Mouse (Mus musculus) embryonic stem cell, embryonic (primary cell): ENCODE measurements at regions not wholly inside any gene's neighbourhood (a gene's known extent, or its start where the extent isn't known, plus 50 kb on each side); places are given as distances from the start of the nearest gene placed in this dataset.
"Not testable (repeated sequence)": the region's sequence is repeated elsewhere in the genome, so short reads cannot be mapped to it uniquely, and the experiment has no call there.

ENCODE experiments used
- CTCF ChIA-PET, 4 experiments: fragments of 300-600 bp in 2 of 4; fragments of 350-600 bp in 2 of 4; sonication (Branson Sonifier 250); formaldehyde crosslinking; loops; one replicate each; lab custom pipeline; 2022; ENCODE audit warnings: inconsistent platforms in 2 of 4; lab: Charles Lee
- POLR2A ChIA-PET, 4 experiments: fragments of 300-600 bp in 2 of 4; fragments of 350-600 bp in 2 of 4; sonication (Branson Sonifier 250); formaldehyde crosslinking; loops; one replicate each; lab custom pipeline; 2022; ENCODE audit warnings: antibody characterized with exemption in 4 of 4, inconsistent platforms in 1 of 4; lab: Charles Lee

DNA sequence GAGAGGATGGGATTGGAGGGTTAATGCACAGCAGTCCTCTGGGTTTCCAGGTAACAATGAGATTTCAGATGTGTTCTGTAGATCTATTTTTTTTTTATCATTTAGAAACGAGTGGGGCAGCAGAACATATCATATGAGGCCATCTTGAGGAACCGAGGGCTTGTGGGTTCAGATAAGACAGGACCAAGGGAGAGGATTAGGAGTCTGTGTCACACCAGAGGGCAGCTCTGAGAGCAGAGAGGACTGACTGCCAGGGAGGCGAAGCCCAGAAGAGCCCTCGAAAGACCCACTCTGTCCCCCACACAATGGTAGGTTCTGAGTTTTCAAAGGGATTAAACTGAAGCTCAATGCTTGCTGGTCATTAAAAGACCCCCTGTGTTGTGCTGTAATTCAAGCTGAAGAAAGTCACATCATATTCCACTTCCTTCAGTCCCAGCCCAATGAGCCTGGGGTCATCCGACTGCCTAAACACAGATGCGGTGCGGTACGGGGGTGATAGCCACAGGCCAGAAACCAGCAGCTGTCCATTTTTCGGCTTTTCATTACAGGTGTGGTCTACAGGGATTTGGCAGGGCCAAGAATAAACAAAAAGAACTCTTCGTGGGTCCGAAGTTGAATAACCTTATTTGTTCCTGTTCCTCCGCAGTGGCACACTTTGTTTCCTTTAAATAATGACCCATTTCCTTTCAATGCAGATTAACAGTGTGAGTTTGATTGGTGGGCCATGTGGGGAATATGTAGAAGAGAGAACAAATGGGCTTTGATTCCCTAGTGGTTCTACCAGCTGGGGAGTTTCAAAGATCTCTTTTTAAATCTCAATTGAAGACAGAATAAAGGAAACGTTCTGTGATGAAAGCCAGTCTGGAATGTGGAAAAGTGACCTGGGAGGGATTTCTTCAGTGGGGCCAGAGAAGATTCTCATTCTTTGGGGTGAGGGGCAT, 234.5 kb downstream of the Sec16b start:
- ChIA-PET CTCF (interaction anchor here in 1 of 4 experiments (1.0 kb wide), 1 partner anchor 205 kb away, joined by 3 read pairs; no protein-coding TSS in a partner anchor), POLR2A (interaction anchor here in 2 of 4 experiments (0.5 to 1.0 kb wide), 3 partner anchors 138 to 657 kb away, joined by 3 to 4 read pairs (median 3); no protein-coding TSS in a partner anchor)

DNA sequence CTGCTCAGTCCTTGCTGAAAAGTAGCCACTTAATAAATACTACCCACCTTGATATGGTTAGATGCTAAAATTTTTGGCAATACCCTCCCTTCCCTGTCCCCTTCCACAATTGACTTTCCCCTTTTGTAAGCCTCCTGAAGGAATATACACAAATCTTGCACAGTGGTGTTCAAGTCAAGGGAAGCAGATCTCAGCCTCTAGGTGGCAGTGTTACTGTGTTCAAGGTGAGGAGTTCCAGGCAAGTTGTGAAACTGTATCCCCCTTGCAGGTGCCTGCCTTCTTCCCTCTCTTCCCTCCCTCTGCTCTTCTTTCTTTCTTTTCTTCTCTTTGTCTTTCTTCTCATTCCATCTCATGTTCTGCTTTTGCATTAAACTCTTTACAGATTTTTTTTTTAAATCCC, 239.1 kb downstream of the Sec16b start:
- ChIA-PET CTCF (no interaction called here), POLR2A (no interaction called here)

DNA sequence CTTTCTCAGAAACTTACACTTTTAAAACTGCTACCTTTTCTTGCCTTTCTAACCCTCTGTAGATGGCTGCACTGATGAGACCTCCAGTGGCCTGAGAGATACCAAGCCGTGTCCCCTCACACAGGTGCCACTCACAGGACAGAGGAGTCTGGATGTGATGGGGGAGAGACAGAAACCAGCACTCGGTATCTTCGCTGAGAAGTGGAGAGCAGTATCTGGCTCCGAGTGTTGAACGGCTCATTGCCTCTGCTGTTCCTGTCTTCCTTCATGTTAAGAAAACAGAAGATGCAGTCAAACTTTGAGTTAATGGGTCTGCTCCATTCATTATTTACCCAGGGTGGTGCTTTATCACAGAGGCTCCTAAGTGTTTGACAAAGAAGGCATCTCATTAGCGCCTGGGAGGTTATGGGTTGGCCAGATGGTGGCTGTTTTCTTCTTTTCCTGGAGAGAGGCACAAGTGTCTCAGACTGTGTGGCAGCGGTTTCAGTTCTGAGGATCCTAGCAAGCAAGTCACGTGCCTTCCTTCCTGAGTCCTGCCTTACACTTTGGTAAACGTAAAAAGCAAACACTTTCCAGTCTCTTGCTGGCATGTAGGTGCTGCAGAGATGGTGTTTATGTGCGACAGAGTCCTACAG, 248.6 kb downstream of the Sec16b start:
- CTCF ChIA-PET, result no interaction called here

DNA sequence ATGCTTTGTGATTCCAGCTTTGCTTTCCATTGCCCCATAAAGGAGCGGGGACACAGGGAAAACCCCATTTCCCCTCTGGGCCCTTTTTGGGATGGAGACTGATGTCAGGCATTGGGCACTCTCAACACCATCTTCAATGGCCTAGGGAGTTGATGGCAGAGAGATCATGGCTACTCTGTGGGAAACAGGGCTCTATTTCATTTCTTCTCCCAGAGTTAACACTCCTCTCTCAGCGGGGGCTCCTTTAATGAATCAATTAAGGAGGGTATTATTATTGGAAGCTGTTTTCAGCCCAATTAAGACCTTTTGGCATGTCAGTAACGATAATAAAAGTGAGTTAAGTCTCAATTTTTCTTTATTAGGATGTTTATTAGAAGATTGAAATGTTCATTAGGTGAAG, 250.4 kb downstream of the Sec16b start:
- ChIA-PET POLR2A (no interaction called here), CTCF (no interaction called here)

More for the DNA sequence above, 248.6 kb downstream of the Sec16b start:
- POLR2A ChIA-PET, result no interaction called here

DNA sequence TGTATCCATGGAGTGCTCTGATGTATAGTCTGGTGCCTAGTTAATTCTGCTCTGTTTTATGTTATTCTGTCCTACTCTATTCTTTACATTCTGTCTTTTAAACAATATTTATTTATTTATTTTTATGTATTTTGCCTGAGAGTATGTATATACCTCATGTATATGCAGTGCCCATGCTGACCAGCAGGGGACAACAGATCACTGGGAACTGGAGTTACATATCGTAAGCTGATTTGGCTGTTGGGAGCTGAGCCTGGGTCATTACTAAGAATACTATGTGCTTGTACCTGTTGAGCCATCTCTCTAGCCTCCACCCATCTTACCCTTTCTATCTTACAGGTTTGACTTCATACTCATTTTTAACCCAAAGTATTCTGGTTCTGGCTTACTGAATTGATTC, 251.8 kb downstream of the Sec16b start:
- ChIA-PET CTCF (interaction anchor here (0.6 to 0.8 kb wide), 5 partner anchors 12 to 976 kb away, joined by 3 to 23 read pairs (median 3); no protein-coding TSS in a partner anchor), POLR2A (no interaction called here)

DNA sequence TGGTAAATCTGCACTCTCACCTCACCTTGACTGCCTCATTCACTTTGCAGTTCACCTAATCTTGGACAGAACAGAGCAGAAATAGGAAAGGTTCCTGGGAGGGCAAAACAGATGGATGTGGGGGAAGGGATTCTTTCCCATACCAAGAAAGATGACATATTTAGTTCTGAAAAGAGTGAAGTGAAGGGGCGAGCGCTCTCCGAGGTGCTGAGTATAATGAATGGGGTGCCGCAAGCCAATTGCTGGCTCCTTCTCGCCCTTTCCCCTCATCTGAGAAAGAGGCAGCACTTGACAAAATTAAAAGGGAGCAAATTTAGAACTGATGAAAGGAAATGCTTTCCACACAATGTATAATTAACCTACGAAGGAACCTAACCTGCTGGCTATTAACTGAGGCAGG, 261.7 kb downstream of the Sec16b start:
- POLR2A ChIA-PET, result no interaction called here
- CTCF ChIA-PET, result no interaction called here

DNA sequence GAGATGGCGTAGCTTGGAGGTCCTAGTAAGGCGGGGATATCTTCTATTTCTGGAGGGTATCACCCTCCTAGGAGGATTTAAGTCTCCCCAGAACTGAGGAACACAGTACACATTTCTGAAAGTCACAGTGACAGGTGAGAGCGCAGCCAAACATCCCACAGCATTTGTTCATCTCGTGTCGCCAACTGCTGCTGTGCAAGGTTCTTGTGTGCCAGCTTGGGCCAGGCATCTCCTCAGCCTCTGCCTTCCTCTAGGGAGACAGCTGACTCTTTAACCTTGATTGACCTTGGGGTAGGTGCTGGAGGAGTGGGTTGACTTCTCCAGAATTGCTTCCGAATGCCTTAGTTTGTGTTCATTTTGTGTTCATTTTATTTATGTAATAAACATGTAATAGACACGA, 291.2 kb downstream of the Sec16b start:
- ChIA-PET POLR2A (interaction anchor here in 1 of 4 experiments (0.7 kb wide), 1 partner anchor 12 kb away, joined by 4 read pairs; no protein-coding TSS in a partner anchor), CTCF (no interaction called here)

DNA sequence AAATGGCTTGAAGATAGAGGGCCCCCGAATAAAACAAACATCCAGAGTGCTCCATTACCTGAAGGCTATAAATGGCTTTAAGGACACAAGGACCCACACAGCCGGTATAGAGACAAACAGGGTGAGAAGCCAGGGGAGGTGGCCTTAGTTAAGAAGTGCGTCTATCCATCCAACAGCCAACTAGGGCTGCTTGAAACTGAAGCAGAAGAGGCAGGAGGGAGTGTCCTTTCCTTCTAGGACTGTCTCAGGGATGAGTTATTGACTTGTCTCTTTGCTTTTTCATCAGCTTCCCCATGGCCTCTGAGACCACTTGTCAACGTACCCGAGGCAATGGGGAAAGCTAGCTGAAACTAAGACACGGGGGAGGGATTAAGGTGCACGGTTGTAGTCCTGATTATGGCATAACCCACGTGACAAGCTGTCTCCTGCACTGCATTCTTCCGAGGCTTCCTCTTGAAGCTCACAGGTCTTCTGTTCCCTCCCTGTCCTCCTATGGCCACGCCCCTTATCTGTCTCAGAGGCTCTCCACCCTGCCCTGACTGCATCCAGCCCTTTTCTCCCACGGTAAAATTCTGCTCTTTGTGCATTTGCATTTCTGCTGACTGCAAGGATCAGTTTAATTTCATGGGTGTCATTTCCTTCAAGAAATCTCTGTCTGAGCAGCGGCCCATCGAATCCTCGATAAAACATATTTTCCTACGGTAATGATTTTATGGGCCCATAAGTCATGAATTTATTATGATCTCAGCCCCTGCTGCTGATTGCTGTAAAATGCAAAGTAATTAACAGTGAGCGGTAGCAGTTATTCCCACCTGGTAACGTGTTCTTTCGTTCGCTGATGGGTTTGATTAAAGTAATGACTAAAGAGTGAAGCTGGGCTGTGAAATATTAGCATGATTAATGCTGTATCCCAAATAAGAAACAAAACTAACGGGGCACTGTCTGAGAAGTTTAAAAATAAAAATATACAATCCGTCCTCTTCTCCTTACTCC, 292.3 kb downstream of the Sec16b start:
- POLR2A ChIA-PET, result no interaction called here
- CTCF ChIA-PET, result no interaction called here

DNA sequence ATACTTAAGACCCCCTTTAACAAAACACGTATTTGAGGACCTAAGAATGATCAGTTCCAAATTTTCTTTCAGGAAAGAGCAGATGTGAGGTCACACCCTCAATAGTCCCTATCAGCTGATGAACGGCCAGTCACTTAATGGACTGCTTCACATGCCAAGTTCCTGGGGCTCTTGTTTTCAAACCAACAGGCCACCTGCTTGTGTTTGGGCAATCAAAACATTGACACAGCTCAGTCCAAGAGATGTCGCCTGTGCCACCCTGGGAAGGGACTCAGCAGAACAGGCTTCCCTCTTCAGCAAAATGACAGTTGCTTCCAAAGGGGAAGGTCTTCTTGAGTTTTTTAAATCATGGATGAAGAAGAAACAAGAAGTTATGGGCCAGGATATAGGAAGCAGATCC, 294.6 kb downstream of the Sec16b start:
- ChIA-PET CTCF (interaction anchor here in 1 of 4 experiments (0.6 kb wide), 1 partner anchor 381 kb away, joined by 3 read pairs; no protein-coding TSS in a partner anchor), POLR2A (interaction anchor here in 1 of 4 experiments (1.2 kb wide), 1 partner anchor 9 kb away, joined by 3 read pairs; no protein-coding TSS in a partner anchor)

DNA sequence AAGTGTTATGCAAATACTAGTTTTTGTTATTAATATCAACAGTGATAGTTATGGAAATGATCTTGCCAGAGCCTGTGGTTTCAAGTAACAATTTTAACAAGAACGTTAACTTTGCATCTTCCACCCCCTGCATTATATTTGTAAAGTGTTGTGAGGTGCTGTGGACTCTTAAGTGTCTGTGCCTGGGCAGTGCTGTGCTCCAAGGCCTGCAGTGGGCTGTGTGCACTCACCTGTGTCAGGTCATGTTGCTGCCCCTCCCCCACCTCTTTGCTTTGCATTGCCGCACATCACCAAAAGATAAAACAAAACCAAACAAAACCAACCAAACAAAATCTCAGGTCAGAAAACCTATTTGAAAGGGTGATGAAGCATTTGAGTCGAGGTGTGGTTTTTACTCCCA, 297.7 kb downstream of the Sec16b start:
- CTCF ChIA-PET, result interaction anchor here in 2 of 4 experiments (0.5 to 0.6 kb wide), 2 partner anchors 239 to 244 kb away, joined by 3 read pairs; no protein-coding TSS in a partner anchor
- POLR2A ChIA-PET, result interaction anchor here in 1 of 4 experiments (0.6 kb wide), 1 partner anchor 492 kb away, joined by 3 read pairs; no protein-coding TSS in a partner anchor

DNA sequence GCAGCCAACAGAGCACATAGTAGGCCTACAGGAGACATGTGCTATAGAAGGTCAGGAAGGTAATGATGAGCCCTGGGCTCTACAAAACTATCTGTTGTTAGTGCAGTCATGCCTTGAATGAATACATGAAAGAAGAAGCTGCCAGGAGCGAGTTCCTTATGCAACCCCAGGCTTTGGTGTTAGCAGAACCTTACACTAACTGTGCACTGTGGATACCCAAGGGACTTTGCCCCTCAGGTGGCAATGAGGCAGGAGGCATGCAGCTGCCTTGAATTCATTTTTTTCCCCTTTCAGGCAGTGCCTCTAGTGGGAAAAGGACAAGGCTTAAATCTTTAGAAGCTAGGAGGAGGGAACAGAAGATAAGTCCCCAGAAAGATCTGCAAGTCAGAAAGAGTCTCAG, 299.8 kb downstream of the Sec16b start:
- POLR2A ChIA-PET, result no interaction called here

DNA sequence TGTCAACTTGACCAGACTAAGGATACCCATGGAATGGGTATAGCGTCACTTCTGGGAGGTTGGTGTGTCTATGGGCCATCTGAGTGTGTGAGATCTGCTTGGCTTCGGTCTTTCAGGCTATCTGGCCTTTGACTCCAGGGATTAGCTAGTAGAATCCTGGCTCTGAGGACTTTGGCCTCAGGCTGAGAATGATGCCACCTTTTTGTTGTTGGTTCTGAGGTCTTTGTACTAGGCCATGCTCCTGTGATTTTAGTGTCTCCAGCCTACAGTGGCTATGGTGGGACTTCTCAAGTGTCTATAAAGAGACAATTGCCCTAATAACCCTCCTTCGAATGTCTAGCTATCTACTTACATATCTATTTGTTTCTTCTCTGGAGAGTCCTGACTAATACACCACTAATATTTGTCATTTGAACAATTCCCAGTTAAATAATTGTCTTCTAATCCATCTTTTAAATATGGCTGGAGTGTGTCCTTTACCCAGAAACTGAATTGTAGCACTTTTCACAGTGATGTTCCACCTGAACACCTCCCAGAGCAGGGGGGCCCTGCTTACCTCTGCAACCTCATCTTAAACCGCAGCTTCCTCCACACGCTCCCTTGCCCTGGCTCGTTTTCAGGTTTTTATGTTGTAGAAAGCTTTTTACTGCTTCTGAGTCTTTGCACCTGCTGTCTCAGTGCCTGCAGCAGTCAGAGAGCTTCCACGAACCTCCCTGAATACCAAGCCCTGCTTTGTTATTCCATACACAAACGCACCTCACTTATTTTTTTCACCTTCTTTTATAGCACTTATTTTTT, 303.3 kb downstream of the Sec16b start:
- ChIA-PET CTCF (interaction anchor here in 1 of 4 experiments (0.8 kb wide), 1 partner anchor 16 kb away, joined by 3 read pairs; no protein-coding TSS in a partner anchor), POLR2A (interaction anchor here in 1 of 4 experiments (1.1 kb wide), 1 partner anchor 9 kb away, joined by 3 read pairs; no protein-coding TSS in a partner anchor)

More for the DNA sequence above, 299.8 kb downstream of the Sec16b start:
- CTCF ChIA-PET, result no interaction called here

DNA sequence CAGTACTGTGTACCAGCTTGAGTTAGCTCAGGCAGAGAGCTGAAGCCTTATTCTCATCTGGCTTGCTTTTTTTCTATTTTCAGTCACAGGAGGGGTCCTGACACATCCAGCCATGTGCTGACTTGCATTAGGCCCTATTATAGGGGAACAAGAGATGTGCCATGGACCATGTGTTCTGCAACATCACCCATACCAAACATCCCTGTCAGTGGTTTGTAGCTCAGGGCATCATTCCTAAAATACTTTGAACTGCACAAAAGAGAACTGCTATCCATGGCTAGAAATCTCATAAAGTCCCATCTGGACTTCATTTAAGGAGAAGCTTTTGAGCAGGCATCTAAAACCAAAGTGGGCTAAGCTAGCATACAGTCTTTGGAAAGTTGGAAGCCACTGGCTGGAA, 304.1 kb downstream of the Sec16b start:
- ChIA-PET CTCF (interaction anchor here in 1 of 4 experiments (0.8 kb wide), 1 partner anchor 15 kb away, joined by 3 read pairs; no protein-coding TSS in a partner anchor), POLR2A (interaction anchor here in 1 of 4 experiments (1.1 kb wide), 1 partner anchor 10 kb away, joined by 3 read pairs; no protein-coding TSS in a partner anchor)

DNA sequence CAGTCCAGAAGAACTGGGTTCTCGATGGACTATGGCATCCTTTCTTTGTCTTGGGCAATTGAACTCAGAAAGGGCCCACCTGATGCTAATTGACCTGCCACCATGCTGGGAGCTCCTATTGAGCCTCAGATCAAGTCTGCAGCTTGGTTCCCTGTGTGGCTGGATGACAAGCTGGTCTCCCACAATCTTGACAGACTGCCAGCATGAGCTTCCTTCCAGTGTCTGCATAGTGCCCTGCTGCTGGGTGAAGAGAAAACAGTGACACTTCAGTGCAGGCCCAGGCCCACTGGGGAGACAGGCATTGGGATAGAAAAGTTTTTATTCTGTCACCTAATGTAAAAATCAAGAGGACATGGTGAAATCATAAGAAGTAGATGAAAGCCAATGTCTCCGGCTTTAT, 321.4 kb downstream of the Sec16b start:
- ChIA-PET POLR2A (no interaction called here), CTCF (no interaction called here)

DNA sequence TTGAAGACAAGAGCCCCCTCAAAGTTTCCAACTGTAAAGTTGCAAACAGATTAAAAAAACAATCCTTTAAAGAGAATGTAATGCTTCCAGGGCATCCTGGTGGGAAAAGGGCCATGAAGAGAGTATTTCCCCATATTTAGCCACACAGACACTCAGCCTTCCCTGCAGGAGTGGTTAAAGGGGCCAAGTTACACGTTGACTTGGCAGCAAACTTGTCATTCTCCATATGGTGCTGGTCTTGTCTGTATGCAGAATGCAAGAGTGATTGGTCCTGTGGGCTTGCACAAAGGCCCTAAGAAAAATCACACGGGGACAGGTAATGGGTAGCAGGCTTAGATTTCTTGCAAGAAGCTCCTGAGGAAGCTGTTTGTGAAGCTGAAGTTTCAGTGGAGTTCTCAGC, 325.0 kb downstream of the Sec16b start:
- POLR2A ChIA-PET, result no interaction called here

DNA sequence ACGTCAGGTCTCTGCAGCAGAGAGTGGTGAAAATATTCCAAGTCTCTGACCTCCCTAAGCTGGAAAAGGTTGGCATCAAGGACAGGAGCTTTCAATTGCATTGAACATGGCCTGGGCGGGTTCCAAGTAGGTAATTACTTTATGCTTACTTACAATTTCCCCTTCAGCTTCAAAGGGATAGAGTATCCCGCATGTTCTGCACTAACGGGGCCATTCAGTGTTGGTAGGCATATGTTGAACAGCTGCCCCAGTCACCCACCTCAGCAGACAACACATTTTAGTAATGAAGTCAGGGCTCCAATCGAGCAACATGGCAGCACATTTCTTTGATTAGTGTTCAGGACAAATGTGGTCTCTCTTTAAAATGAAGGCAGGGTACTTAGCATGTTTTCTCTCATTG, 366.2 kb downstream of the Sec16b start:
- CTCF ChIA-PET, result no interaction called here
- POLR2A ChIA-PET, result no interaction called here

More for the DNA sequence above, 325.0 kb downstream of the Sec16b start:
- CTCF ChIA-PET, result no interaction called here

DNA sequence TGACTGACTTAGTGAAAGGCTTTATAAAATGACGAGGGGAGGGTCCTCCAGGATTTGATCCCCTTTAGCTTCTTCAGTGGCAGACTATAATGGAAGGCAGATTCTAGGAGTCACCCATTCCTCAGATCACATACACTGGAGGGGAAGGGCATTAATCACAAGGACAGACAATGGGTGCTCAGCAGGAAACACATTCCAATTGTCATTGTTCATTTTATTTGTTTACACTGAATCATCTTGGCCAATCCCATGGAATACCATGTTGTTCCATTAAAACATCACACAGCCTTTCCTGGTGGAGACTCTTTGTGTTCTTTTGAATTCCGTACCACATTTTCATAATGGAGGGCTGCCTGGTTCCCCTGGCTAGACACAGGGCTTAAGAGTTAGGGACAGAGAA, 368.5 kb downstream of the Sec16b start:
- CTCF ChIA-PET, result no interaction called here
- POLR2A ChIA-PET, result no interaction called here

DNA sequence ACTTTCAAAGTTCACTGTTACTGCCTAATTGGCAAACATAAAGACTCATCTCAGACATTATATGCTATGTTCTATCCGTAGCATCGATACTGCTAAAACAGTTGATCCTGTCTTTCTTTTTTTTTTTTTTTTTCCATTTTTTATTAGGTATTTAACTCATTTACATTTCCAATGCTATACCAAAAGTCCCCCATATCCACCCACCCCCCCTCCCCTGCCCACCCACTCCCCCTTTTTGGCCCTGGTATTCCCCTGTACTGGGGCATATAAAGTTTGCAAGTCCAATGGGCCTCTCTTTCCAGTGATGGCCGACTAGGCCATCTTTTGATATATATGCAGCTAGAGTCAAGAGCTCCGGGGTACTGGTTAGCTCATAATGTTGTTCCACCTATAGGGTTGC, 370.6 kb downstream of the Sec16b start:
- CTCF ChIA-PET, POLR2A ChIA-PET: not testable (repeated sequence)
